Mouse (Mus musculus) ES-E14 (cell line): ENCODE measurements around the gene Vps35l. TPM values are rescaled to one million over a fixed set of nuclear protein-coding genes. Genes with fewer than 3 reads are reported as not detected.
A peak's percentile ranks its signal among the peaks of the same experiment; 100 is the strongest.

Experiments used
- DNase-seq: peaks from one replicate; pipeline ENCODE4 v3.0.0-alpha.2; 2013; ENCODE audit warnings: low read depth, low spot score
- H3K27ac ChIP-seq: 2 replicates; pipeline ENCODE4 v1.5.1; 2012; ENCODE audit warnings: low read depth, mild to moderate bottlenecking, low read length, moderate library complexity, mixed read lengths; ENCODE audit not compliant: poor library complexity, insufficient read depth, severe bottlenecking
- H3K36me3 ChIP-seq: 2 replicates; pipeline ENCODE4 v1.6.1; 2012; ENCODE audit warnings: mild to moderate bottlenecking, low read length, moderate library complexity, mixed read lengths; ENCODE audit not compliant: control insufficient read depth, poor library complexity, insufficient read depth, severe bottlenecking
- H3K4me1 ChIP-seq, 2 experiments: fragments of 150-350 bp in 1 of 2; sonication (generic) in 1 of 2; 2 replicates each; pipeline ENCODE4 v1.6.1; 2012; ENCODE audit warnings: low read length in 2 of 2, mild to moderate bottlenecking in 1 of 2, mixed read lengths in 1 of 2; ENCODE audit not compliant: control insufficient read depth in 2 of 2, insufficient read depth in 2 of 2, poor library complexity in 1 of 2
- H3K4me3 ChIP-seq, 2 experiments: fragments of 150-350 bp in 1 of 2; sonication (generic) in 1 of 2; 2 replicates each; pipeline ENCODE4 v1.5.1; 2012; ENCODE audit warnings: low read length in 2 of 2, low read depth in 1 of 2, mild to moderate bottlenecking in 1 of 2, mixed read lengths in 1 of 2; ENCODE audit not compliant: insufficient read depth in 1 of 2, poor library complexity in 1 of 2, severe bottlenecking in 1 of 2
- H3K9ac ChIP-seq: 2 replicates; pipeline ENCODE4 v1.6.1; 2012; ENCODE audit warnings: low read depth, mild to moderate bottlenecking, low read length, mixed read lengths; ENCODE audit not compliant: poor library complexity, insufficient read depth, severe bottlenecking
- H3K9me3 ChIP-seq: fragments of 150-350 bp; sonication (generic); 2 replicates; pipeline ENCODE4 v1.6.1; 2012; ENCODE audit warnings: low read depth, mild to moderate bottlenecking, low read length; ENCODE audit not compliant: control insufficient read depth, insufficient read depth
- CHD2 ChIP-seq: IDR thresholded peaks from 2 replicates; pipeline ENCODE4 v1.6.1; 2014; ENCODE audit warnings: mild to moderate bottlenecking, low read depth, low read length, inconsistent platforms
- HCFC1 ChIP-seq: IDR thresholded peaks from 2 replicates; pipeline ENCODE4 v1.6.1; 2012; ENCODE audit warnings: low read length, inconsistent platforms, borderline replicate concordance; ENCODE audit not compliant: insufficient read depth
- MAFK ChIP-seq: IDR thresholded peaks from 2 replicates; pipeline ENCODE4 v1.6.1; 2014; ENCODE audit warnings: mild to moderate bottlenecking, low read depth, low read length, inconsistent platforms; ENCODE audit not compliant: insufficient read depth
- ZC3H11A ChIP-seq: IDR thresholded peaks from 2 replicates; pipeline ENCODE4 v1.6.1; 2012; ENCODE audit warnings: low read depth, mild to moderate bottlenecking, inconsistent platforms, low read length, borderline replicate concordance
- ZNF384 ChIP-seq: IDR thresholded peaks from 2 replicates; pipeline ENCODE4 v1.6.1; 2012; ENCODE audit warnings: low read depth, low read length, inconsistent platforms
- in situ Hi-C, 2 experiments: fragments of 600-800 bp; cut with MboI; formaldehyde crosslinking; loops; one replicate each; pipeline ENCODE4 v1.15.1; 2025; ENCODE audit warnings: low sequenced_read_pairs in 2 of 2, inconsistent platforms in 1 of 2; ENCODE audit not compliant: unreplicated experiment in 2 of 2
- total RNA-seq: library from RNA; depleted of rRNA; stranded (reverse); fragments of 300-350 nt; gene quantifications from 2 replicates; pipeline ENCODE4 v1.2.3, GENCODE M21; 2012

Vps35l gene
- total RNA-seq, 1 experiment = 36.8 TPM

GRCm38 (mm10) chr7:118698882-118699281 lies 41.1 kb upstream of the Vps35l start:
- TF ChIP-seq HCFC1 = no peak
- no peak for TF ChIP-seq ZNF384
- no peak for TF ChIP-seq CHD2
- TF ChIP-seq MAFK = no peak
- TF ChIP-seq ZC3H11A = no peak
- Histone ChIP-seq H3K4me3 (no peak overlapping the region), H3K27ac (no peak overlapping the region), H3K4me1 (no peaks in the 10 kb centered on the region), H3K9me3 (no peaks in the 10 kb centered on the region), H3K36me3 (peaks cover 10% of the 10 kb centered on the region), H3K9ac (no peak overlapping the region)
- in situ Hi-C loops = loop anchor here in 1 of 2 experiments (10.0 kb wide), 1 partner anchor 104 kb away; the partner anchor contains the start of gene Tmc5
- no peak for DNase-seq

- Histone ChIP-seq H3K9me3 (no peaks in the 10 kb centered on the region), H3K27ac (no peak overlapping the region), H3K4me1 (peaks cover 0 to 6% of the 10 kb centered on the region in 2 experiments; a peak in 3 of 4 replicates), H3K36me3 (peaks cover 4% of the 10 kb centered on the region; the same call in 1 of the 2 replicates), H3K4me3 (no peak overlapping the region), H3K9ac (no peak overlapping the region)
- TF ChIP-seq CHD2 = no peak
- in situ Hi-C loops = no loop called here
- DNase-seq = no peak
These were observed 36.9 kb upstream of the Vps35l start for GRCm38 (mm10) chr7:118703144-118703561.

DNA sequence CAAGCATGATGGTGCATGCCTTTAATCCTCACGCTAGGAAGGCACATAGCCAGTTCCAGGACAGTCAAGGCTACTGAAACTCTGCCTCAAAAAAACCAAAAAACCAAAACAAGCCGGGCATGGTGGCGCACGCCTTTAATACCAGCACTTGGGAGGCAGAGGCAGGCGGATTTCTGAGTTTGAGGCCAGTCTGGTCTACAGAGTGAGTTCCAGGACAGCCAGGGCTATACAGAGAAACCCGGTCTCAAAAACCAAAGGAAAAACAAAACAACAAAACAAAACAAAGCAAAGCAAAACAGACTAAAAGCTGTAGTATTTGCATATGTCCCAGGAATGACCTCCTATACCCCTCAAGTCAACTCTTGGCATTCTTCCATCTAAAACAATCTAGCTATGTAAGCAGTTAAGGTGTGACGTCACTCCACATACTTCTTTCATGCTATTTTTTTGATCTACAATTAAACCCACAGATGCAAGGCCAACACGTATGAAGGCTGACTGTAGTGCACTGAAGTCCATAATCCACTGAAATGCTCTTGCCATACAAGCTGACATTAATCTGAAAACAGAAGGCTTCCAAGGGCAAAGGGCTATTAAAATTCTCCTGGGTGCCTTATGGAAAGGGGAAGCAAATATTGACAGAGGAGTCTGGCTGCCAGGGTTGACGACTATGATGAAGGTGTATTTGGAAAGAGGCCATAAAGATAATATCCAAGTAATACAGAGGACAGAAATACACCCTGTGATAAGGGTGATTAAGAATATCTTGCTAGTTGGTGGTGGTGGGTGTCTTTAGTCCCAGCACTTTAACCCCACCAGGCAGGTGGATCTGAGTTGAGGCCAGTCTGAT lies 35.8 kb upstream of the Vps35l start:
- Histone ChIP-seq H3K4me1 (peaks cover 0 to 6% of the 10 kb centered on the region in 2 experiments; a peak in 3 of 4 replicates), H3K9ac (peak overlapping the region; percentile 74; the same call in 1 of the 2 replicates), H3K4me3 (peak overlapping the region; percentile 75 to 76; a peak in 3 of 4 replicates), H3K9me3 (no peaks in the 10 kb centered on the region), H3K27ac (no peak overlapping the region), H3K36me3 (no peaks in the 10 kb centered on the region)
- DNase-seq = no peak
- in situ Hi-C loops = no loop called here
- TF ChIP-seq CHD2 (no peak), MAFK (no peak), ZC3H11A (no peak), HCFC1 (no peak), ZNF384 (no peak)

GRCm38 (mm10) chr7:118705101-118705961 lies 34.7 kb upstream of the Vps35l start, which contains the start of gene Gde1:
Gde1 (minus strand) TSS chr7:118705778.
- in situ Hi-C loops = no loop called here
- TF ChIP-seq ZC3H11A = no peak
- TF ChIP-seq CHD2 = no peak
- no peak for TF ChIP-seq ZNF384
- peak; percentile 71; the same call in 1 of the 2 replicates for TF ChIP-seq HCFC1

More at GRCm38 (mm10) chr7:118705101-118705961, 34.7 kb upstream of the Vps35l start, which contains the start of gene Gde1:
- Histone ChIP-seq H3K9me3 (no peaks in the 10 kb centered on the region), H3K4me1 (peaks cover 0 to 6% of the 10 kb centered on the region in 2 experiments; a peak in 3 of 4 replicates), H3K36me3 (no peaks in the 10 kb centered on the region), H3K9ac (peak within 1 kb of the TSS; percentile 74), H3K27ac (no peak within 1 kb of the TSS), H3K4me3 (peak within 1 kb of the TSS; percentile 75 to 76)
- peak; percentile 84 for DNase-seq
